Mouse (Mus musculus) midbrain, embryonic 11.5 days (tissue): Measurements from ENCODE around the gene Dnmt3l. TPM values are rescaled to one million over a fixed set of nuclear protein-coding genes. Genes with fewer than 3 reads are reported as not detected.

Experiments used
- ATAC-seq: fragments of 200-750 bp; cut with Nextera tagmentation; 2 replicates; pipeline ENCODE4 v1.8.0; 2017; ENCODE audit warnings: moderate TSS enrichment, moderate library complexity; ENCODE audit not compliant: low FRiP score
- DNase-seq: peaks from one replicate; pipeline ENCODE4 v3.0.0; 2015; ENCODE audit warnings: low spot score; ENCODE audit errors: missing footprints
- H3K27ac ChIP-seq: fragments of 300-500 bp; sonication (generic); 2 replicates; pipeline ENCODE4 v1.5.1; 2014; ENCODE audit warnings: low read depth, low read length
- H3K27me3 ChIP-seq: fragments of 300-500 bp; sonication (generic); 2 replicates; pipeline ENCODE4 v1.6.1; 2014; ENCODE audit warnings: mild to moderate bottlenecking, low read length, moderate library complexity, mixed read lengths; ENCODE audit not compliant: control insufficient read depth, insufficient read depth
- H3K36me3 ChIP-seq: fragments of 300-500 bp; sonication (generic); 2 replicates; pipeline ENCODE4 v1.6.1; 2014; ENCODE audit warnings: mild to moderate bottlenecking, low read length, moderate library complexity, mixed read lengths; ENCODE audit not compliant: control insufficient read depth, insufficient read depth
- H3K4me1 ChIP-seq: fragments of 300-500 bp; sonication (generic); 2 replicates; pipeline ENCODE4 v1.6.1; 2014; ENCODE audit warnings: low read length; ENCODE audit not compliant: control insufficient read depth, insufficient read depth
- H3K4me2 ChIP-seq: fragments of 300-500 bp; sonication (generic); 2 replicates; pipeline ENCODE4 v1.6.1; 2014; ENCODE audit warnings: mild to moderate bottlenecking, moderate library complexity
- H3K4me3 ChIP-seq: fragments of 300-500 bp; sonication (generic); 2 replicates; pipeline ENCODE4 v1.5.1; 2014; ENCODE audit warnings: low read depth, low read length
- H3K9ac ChIP-seq: fragments of 300-500 bp; sonication (generic); 2 replicates; pipeline ENCODE4 v1.6.1; 2014; ENCODE audit warnings: low read length
- H3K9me3 ChIP-seq: fragments of 300-500 bp; sonication (generic); 2 replicates; pipeline ENCODE4 v1.6.1; 2016; ENCODE audit warnings: low read length; ENCODE audit not compliant: control insufficient read depth
- WGBS: fragments of 180-500 bp; shearing (Covaris S2); extraction: QIAGEN DNeasy Blood & Tissue Kit; methylation state at CpG from one replicate; pipeline ENCODE4 v1.1.7; 2014; 5-methylcytosine and 5-hydroxymethylcytosine counted together
- polyA plus RNA-seq: library from polyadenylated mRNA; unstranded; fragments of >200 nt; fragmentation: Nextera tagmentation; extraction: Ambion mirVana; gene quantifications from 2 replicates; pipeline ENCODE4 v1.2.1, GENCODE M21; 2014

Gene Dnmt3l
- polyA plus RNA-seq, 1 experiment from 2014 or later: not detected

DNA sequence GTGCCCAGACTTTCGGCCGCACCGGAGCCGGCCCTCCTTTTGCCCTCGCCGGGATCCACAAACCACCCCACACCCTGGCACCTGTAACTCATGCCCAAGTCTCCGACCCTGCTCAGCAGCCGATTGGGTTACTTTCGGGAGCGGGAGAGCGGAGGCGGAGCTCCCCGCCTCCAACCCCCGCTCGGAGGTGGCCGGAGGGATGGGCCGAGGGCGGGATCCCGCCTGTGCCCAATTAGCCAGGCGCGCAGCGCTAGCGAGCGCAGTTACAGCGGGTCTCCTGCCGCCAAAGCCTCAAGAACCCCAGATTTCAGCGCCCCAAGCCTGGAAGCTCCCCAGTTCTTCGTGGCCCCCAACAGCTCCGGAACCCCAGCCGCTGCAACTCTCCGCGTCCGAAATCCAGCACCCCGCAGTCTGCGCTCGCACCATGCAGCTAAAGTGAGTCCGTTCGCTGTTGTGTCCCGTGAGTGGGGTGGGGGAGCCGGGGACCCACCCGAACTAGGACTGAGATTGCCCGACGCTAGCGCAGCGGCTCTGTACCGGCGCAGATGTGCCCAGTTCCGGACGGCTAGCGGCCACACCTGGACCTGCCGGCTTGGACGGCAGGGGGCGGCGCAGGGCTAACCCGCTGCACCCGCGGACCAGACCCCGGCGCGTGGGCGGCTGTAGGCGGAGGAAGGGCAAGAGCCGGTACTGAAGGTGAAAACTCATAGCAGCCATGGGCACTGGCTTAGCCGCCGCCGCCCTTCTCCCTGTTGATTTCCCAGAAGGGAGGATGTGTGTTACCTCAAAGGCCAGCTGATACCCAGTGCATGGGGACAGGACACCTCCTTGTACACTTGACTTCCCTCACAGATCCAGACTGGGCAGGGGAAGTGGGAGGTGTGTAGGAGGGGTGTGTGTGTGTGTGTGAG lies 27.6 kb downstream of the Dnmt3l start, which contains the start of gene Icosl:
Gene Icosl (plus strand): TSS at position 202 of the 911 bp plus-strand sequence.
- under 1% methylated on average over 66 of the region's 66 CpGs for WGBS
- no peak within 1 kb of the TSS for H3K27ac ChIP-seq
- peak within 1 kb of the TSS; percentile 45 for H3K4me3 ChIP-seq
- H3K9ac ChIP-seq: peak within 1 kb of the TSS; percentile 47
- peak; percentile 95 for DNase-seq
- H3K4me1 ChIP-seq: no peaks in the 10 kb centered on the region
- H3K9me3 ChIP-seq: no peaks in the 10 kb centered on the region
- H3K27me3 ChIP-seq: peaks cover 3% of the 10 kb centered on the region
- ATAC-seq: peak; percentile 91
- H3K36me3 ChIP-seq: no peaks in the 10 kb centered on the region
- peak within 1 kb of the TSS; percentile 63 for H3K4me2 ChIP-seq

DNA sequence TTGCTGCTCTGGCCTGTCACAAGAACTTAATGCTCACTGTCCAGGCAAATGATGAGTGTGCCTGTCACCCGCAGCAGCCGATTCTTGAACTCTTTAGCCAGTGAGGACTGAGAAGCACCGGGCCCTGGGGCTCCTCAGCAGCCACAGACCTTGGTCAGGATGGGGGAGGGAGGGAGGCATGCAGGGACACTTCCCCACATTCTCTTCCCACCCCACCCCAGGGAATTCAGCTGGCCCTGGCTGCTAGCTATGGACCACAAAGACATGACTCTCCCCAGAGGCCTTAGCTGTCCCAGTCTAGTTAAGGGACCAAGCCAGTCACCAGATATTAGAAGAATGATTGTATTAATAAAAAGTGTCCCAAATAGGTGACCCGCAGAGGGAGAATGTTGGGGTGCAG lies 32.4 kb downstream of the Dnmt3l start:
- DNase-seq (no peak), ATAC-seq (no peak)

DNA sequence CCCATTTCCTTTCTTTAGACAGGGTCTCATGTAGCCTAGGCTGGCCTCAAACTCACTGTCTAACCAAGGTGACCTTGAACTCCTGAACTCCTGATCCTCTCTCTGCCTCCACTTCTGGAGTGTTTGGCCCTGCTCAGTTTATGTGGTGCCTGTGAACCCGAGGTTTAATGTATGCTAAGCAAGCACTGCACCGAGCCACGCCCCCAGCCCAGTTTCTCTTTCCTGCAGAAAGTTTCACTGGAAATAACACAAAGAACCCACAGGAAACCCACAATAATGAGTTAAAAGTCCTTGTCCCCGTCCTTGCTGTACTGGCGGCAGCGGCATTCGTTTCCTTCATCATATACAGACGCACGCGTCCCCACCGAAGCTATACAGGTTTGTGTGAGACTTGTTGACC lies 33.2 kb downstream of the Dnmt3l start:
- WGBS: 88% methylated on average over 11 of the region's 11 CpGs
- no peak for ATAC-seq

More for the DNA sequence above, 32.4 kb downstream of the Dnmt3l start:
- Histone ChIP-seq H3K27me3 (peaks cover 3% of the 10 kb centered on the region), H3K9ac (no peak overlapping the region), H3K4me2 (no peak overlapping the region), H3K9me3 (no peaks in the 10 kb centered on the region), H3K4me3 (no peak overlapping the region), H3K4me1 (no peaks in the 10 kb centered on the region), H3K36me3 (no peaks in the 10 kb centered on the region), H3K27ac (no peak overlapping the region)
- WGBS: 80% methylated on average over 4 of the region's 4 CpGs

DNA sequence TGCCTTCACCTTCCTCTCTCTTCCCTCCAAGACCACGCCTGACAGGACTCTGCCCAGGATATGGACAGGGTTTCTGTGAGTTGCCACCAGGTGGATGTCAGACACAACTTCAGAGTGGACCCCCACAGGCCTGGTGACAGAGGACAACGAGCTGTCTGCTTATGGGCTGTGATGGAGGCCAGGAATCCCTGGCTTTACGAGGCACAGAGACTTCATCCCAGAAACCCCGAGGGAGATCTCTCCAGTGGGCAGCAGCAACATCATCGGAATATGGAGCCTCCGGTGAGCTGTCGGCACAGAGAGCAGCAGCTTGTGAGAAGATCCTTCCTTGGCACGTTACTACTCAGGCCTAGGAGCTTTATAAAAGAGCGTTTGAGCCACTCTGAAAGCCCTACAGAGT lies 36.1 kb downstream of the Dnmt3l start:
- Histone ChIP-seq H3K4me2 (no peak overlapping the region), H3K27me3 (no peaks in the 10 kb centered on the region), H3K36me3 (no peaks in the 10 kb centered on the region), H3K4me3 (no peak overlapping the region), H3K9ac (no peak overlapping the region), H3K27ac (no peak overlapping the region), H3K9me3 (no peaks in the 10 kb centered on the region), H3K4me1 (no peaks in the 10 kb centered on the region)
- ATAC-seq (no peak), DNase-seq (no peak)
- 87% methylated on average over 9 of the region's 9 CpGs for WGBS

More for the DNA sequence above, 33.2 kb downstream of the Dnmt3l start:
- Histone ChIP-seq H3K4me2 (no peak overlapping the region), H3K4me1 (no peaks in the 10 kb centered on the region), H3K36me3 (no peaks in the 10 kb centered on the region), H3K9ac (no peak overlapping the region), H3K27me3 (no peaks in the 10 kb centered on the region; the same call in 1 of the 2 replicates), H3K9me3 (no peaks in the 10 kb centered on the region), H3K27ac (no peak overlapping the region), H3K4me3 (no peak overlapping the region)
- DNase-seq: no peak

DNA sequence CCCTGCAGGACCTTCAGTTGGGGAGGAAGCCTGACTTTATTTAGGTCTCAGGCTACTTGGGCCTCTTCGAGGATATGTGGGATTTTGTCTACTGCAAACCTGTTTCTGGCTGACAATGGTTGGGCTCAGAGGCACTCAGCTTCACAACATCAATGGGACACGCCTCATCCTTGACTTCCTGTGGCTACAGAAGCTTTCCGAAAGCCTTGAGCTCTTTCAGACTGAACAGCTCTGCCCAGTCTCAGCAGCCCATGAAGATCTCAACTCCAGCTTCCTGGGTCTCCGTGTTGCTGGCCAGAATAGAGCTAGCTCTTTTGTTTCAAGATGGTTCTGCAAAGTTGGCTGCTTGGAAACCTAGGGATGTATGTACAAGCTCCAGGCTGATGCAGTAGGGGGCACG lies 36.5 kb downstream of the Dnmt3l start:
- 83% methylated on average over 5 of the region's 5 CpGs for WGBS
- ATAC-seq (no peak), DNase-seq (no peak)
- H3K4me2 ChIP-seq: no peak overlapping the region
- H3K9me3 ChIP-seq: no peaks in the 10 kb centered on the region
- no peak overlapping the region for H3K27ac ChIP-seq
- H3K9ac ChIP-seq: no peak overlapping the region
- no peak overlapping the region for H3K4me3 ChIP-seq
- H3K4me1 ChIP-seq: no peaks in the 10 kb centered on the region
- H3K36me3 ChIP-seq: no peaks in the 10 kb centered on the region
- H3K27me3 ChIP-seq: no peaks in the 10 kb centered on the region

DNA sequence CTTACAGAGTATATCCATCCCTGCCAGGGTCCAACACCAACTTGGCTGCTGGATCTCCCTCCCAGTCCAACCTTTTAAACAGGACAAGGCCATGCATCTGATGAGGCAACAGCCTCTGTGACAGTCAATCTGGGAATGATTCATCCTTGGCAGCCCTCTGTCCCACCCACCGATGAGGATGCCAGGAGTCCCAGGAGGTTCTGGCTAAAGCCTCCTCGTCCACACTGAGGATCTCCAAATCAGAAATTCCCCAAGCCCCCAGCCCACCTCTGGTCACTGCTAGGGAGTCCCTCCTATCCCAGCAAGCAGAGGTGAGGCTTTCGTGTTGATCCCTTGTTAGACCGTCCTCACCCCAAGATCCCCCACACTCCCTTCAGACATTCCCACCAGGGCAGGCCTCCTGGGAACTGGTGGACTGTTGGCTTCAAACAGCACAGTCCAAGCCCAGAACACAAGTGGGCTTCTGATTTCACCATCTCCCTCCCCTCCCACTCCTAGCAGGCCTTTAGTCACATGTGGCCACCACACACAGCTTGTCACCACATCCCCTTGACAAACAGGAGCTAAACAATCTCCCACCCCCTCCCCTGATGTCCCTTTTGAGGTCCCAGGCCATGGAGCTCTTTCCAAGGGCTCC lies 38.3 kb downstream of the Dnmt3l start:
- ATAC-seq: no peak
- H3K9me3 ChIP-seq: no peaks in the 10 kb centered on the region
- H3K36me3 ChIP-seq: no peaks in the 10 kb centered on the region
- H3K27ac ChIP-seq: no peak overlapping the region
- no peaks in the 10 kb centered on the region for H3K4me1 ChIP-seq
- no peaks in the 10 kb centered on the region for H3K27me3 ChIP-seq
- no peak overlapping the region for H3K9ac ChIP-seq
- DNase-seq: no peak
- no peak overlapping the region for H3K4me2 ChIP-seq
- H3K4me3 ChIP-seq: no peak overlapping the region
- 65% methylated on average over 4 of the region's 4 CpGs for WGBS

DNA sequence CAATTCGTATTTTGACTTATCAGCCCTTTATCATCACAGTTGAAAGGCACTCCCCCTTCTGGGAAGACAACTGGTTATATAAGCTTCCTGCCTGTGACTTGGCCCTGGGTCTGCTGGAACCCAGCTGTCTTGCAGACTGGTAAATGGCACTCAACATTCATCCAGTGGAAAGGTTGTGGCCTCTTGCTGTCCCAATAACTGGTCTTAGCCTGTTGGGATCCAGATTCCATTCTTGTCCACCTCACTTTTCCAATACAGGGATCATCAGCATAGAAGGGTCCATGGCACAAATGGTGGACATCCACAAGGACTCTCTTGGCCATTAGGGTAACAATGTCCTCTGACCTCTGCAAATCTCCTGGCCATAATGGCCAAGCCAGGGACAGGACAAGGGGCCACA lies 42.3 kb downstream of the Dnmt3l start:
- H3K27ac ChIP-seq: no peak overlapping the region
- H3K4me2 ChIP-seq: no peak overlapping the region
- H3K9me3 ChIP-seq: no peaks in the 10 kb centered on the region
- H3K9ac ChIP-seq: no peak overlapping the region
- DNase-seq (no peak), ATAC-seq (no peak)
- H3K4me3 ChIP-seq: no peak overlapping the region
- no peaks in the 10 kb centered on the region for H3K27me3 ChIP-seq
- 66% methylated on average over 1 of the region's 1 CpGs for WGBS
- H3K4me1 ChIP-seq: no peaks in the 10 kb centered on the region
- H3K36me3 ChIP-seq: no peaks in the 10 kb centered on the region

DNA sequence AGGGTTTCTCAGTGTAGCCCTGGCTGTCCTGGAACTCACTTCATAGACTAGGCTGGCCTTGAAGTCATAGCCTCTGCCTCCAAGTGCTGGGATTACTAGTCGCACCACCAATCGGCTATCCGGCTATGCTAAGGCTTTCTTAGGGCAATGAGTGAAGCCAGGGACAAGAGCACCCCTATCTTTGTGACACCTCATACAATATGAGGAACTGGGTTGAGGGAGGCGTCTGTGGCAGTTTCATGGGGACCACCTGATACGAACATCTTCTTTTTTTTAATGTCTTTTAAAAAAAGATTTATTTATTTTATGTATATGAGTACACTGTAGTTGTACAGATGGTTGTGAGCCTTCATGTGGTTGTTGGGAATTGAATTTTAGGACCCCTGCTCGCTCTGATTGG lies 44.0 kb downstream of the Dnmt3l start:
- Histone ChIP-seq H3K4me3 (no peak overlapping the region), H3K27ac (no peak overlapping the region), H3K9me3 (no peaks in the 10 kb centered on the region), H3K36me3 (no peaks in the 10 kb centered on the region), H3K4me2 (no peak overlapping the region), H3K4me1 (no peaks in the 10 kb centered on the region), H3K9ac (no peak overlapping the region), H3K27me3 (no peaks in the 10 kb centered on the region)
- WGBS: 95% methylated on average over 6 of the region's 6 CpGs
- no peak for ATAC-seq
- DNase-seq: no peak

DNA sequence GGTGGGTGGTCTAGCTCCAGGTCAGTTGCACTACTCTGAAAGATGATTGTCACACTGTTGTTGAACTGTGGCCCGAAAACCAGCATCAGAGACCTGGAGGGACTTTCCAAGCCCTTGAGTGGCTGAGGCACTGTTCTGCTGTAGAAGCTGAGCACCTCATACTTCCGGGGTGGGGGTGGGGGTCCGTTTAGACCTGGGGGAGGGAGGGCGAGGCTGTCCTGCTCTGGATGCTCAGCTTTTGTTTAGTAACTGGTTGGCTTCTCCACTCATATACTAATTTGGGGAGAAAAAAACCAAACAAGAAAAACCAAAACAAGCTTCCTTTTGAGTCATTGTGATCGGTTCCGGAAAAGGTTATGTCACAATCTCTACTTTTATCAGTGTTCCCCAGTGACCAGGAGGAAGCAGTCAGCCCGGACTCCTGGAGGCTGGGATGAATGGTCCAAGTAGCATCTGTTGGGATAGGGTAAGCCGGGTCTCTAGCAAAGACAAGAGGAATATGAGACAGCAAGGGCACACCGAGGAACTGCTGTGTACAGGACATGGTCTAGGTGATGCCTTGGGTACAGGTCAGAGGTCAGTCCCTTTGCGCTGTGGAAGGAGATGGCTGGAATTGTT lies 44.8 kb downstream of the Dnmt3l start:
- Histone ChIP-seq H3K9me3 (no peaks in the 10 kb centered on the region), H3K4me3 (no peak overlapping the region), H3K9ac (no peak overlapping the region), H3K4me2 (no peak overlapping the region), H3K4me1 (no peaks in the 10 kb centered on the region), H3K36me3 (no peaks in the 10 kb centered on the region), H3K27ac (no peak overlapping the region), H3K27me3 (no peaks in the 10 kb centered on the region)
- DNase-seq (no peak), ATAC-seq (no peak)
- WGBS: 85% methylated on average over 10 of the region's 10 CpGs
